Comparison of ENCODE assay signal across 10 mouse cellular contexts in genomic region chr17:25755627-25756377, GRCm38 (mm10). TPM values are rescaled to one million over a fixed set of nuclear protein-coding genes. Genes with fewer than 3 reads are reported as not detected.
DNase-seq lines count a peak whose midpoint lies in the region; TF ChIP-seq lines count a peak whose summit lies in the region.
"Had no signal": no experiment of that assay in that cellular context is flagged by ENCODE, and none has a peak within 500 bp of the region (broad histone marks: within the 10 kb centered on the region; RNA-seq: fewer than 3 reads in every experiment).

No protein-coding gene starts in this region.

- TF ChIP-seq CTCF in kidney, adult 2 months (conservative IDR thresholded peaks at IDR 0.05; ENCODE audit: insufficient read depth, insufficient read length, low read depth, low read length), result no peak

- no peak overlapping the region for H3K4me3 ChIP-seq in kidney, adult 2 months (ENCODE audit: insufficient read depth, low read depth, low read length)
- H3K4me3 ChIP-seq in limb, embryonic 10.5 days, result no peak overlapping the region
- H3K4me3 ChIP-seq: forebrain, embryonic 15.5 days had no signal

- peak; percentile 30 for DNase-seq in kidney, adult 2 months
- DNase-seq in kidney, adult 11 months, result no peak
- DNase-seq in 3T3-L1 (ENCODE audit: low read depth, low spot score) (peak; percentile 70), R1 (ENCODE audit: low read depth, low spot score) (peak; percentile 93)
- no peak for DNase-seq in limb, embryonic 10.5 days (ENCODE audit: low spot score)
- no peak for DNase-seq in cerebellum, postnatal 25 days
- no peak for DNase-seq in cerebellum, adult 8-10 months
- DNase-seq: cerebellum, postnatal 36 days had no signal

- WGBS in kidney, adult 2 months, result 21% methylated on average over 4 of the region's 4 CpGs
- WGBS in limb, embryonic 10.5 days, result 42% methylated on average over 4 of the region's 4 CpGs

- H3K27me3 ChIP-seq in kidney, adult 2 months (replicated peaks; ENCODE audit: control insufficient read depth, insufficient read depth, low read length), result no peaks in the 10 kb centered on the region
- no peaks in the 10 kb centered on the region for H3K27me3 ChIP-seq in limb, embryonic 10.5 days (ENCODE audit: low read depth, poor library complexity, severe bottlenecking)
- H3K27me3 ChIP-seq: forebrain, embryonic 15.5 days had no signal

- H3K9me3 ChIP-seq in limb, embryonic 10.5 days (replicated peaks), result no peaks in the 10 kb centered on the region
- H3K9me3 ChIP-seq: forebrain, embryonic 15.5 days had no signal

- no peak overlapping the region for H3K27ac ChIP-seq in kidney, adult 2 months (ENCODE audit: insufficient read depth, low read depth, low read length)
- H3K27ac ChIP-seq in limb, embryonic 10.5 days, result peak overlapping the region; percentile 38
- H3K27ac ChIP-seq: forebrain, embryonic 15.5 days; hindbrain, embryonic 14.5 days had no signal

- no peaks in the 10 kb centered on the region for H3K4me1 ChIP-seq in kidney, adult 2 months (ENCODE audit: control insufficient read depth, insufficient read depth, low read length)
- peaks cover 16% of the 10 kb centered on the region for H3K4me1 ChIP-seq in limb, embryonic 10.5 days

- no peaks in the 10 kb centered on the region for H3K36me3 ChIP-seq in kidney, adult 2 months (ENCODE audit: control insufficient read depth, insufficient read depth, low read length)
- H3K36me3 ChIP-seq in limb, embryonic 10.5 days, result no peaks in the 10 kb centered on the region
- H3K36me3 ChIP-seq: forebrain, embryonic 15.5 days had no signal

- TF ChIP-seq POLR2A in kidney, adult 2 months (IDR thresholded peaks at IDR 0.05; ENCODE audit: low read depth, low read length), result no peak

RNA-seq across cellular contexts. Expression of gene Msln, which starts 1.6 kb away (rescaled TPM):
- polyA plus RNA-seq in kidney, adult 2 months (2012; rRNA removed), result 3.3 and 3.9 TPM in 2 replicates
- polyA plus RNA-seq in limb, embryonic 10.5 days (2016; fragmentation: Nextera tagmentation; extraction: Ambion mirVana), result 0.98 TPM in 1 of 2 replicates, not detected in the other
- polyA plus RNA-seq: hindbrain, embryonic 14.5 days had no signal

RNA-seq across cellular contexts. Expression of gene Narfl, which starts 17.8 kb away (rescaled TPM):
- polyA plus RNA-seq in kidney, adult 2 months (2012; rRNA removed), result 47.5 and 50.5 TPM in 2 replicates
- 21.2 and 26.8 TPM in 2 replicates for polyA plus RNA-seq in limb, embryonic 10.5 days (2016; fragmentation: Nextera tagmentation; extraction: Ambion mirVana)

RNA-seq across cellular contexts. Expression of gene Mslnl, which starts 20.0 kb away (rescaled TPM):
- 0.10 TPM in 1 of 2 replicates, not detected in the other for polyA plus RNA-seq in kidney, adult 2 months (2012; rRNA removed)
- not detected in 2 replicates for polyA plus RNA-seq in limb, embryonic 10.5 days (2016; fragmentation: Nextera tagmentation; extraction: Ambion mirVana)
- polyA plus RNA-seq: forebrain, embryonic 15.5 days; hindbrain, embryonic 14.5 days had no signal

RNA-seq across cellular contexts. Expression of gene Rpusd1, which starts 28.3 kb away (rescaled TPM):
- polyA plus RNA-seq in kidney, adult 2 months (2012; rRNA removed), result 20.7 and 26.4 TPM in 2 replicates
- 24.8 and 27.0 TPM in 2 replicates for polyA plus RNA-seq in limb, embryonic 10.5 days (2016; fragmentation: Nextera tagmentation; extraction: Ambion mirVana)

RNA-seq across cellular contexts. Expression of gene Chtf18, which starts 28.6 kb away (rescaled TPM):
- 0.75 and 1.5 TPM in 2 replicates for polyA plus RNA-seq in kidney, adult 2 months (2012; rRNA removed)
- 68.5 and 71.9 TPM in 2 replicates for polyA plus RNA-seq in limb, embryonic 10.5 days (2016; fragmentation: Nextera tagmentation; extraction: Ambion mirVana)

Comparison
In these comparisons a context has a peak if more than half of its experiments do, and no peak if none do; other contexts are left out.
1. DNase-seq: peak in kidney, adult 2 months (single experiment), 3T3-L1 (single experiment) and R1 (single experiment); none in kidney, adult 11 months (single experiment), limb, embryonic 10.5 days (single experiment), cerebellum, postnatal 25 days (0 of 2) and cerebellum, adult 8-10 months (single experiment).